Mouse (Mus musculus) heart, postnatal 0 days (tissue): Measurements from ENCODE around the gene Ccdc57.

ENCODE experiments used
- CTCF ChIP-seq: IDR thresholded peaks from 2 replicates; pipeline ENCODE4 v1.5.1; 2016; ENCODE audit warnings: antibody characterized with exemption, control low read depth, low read depth
- EP300 ChIP-seq: IDR thresholded peaks from 2 replicates; pipeline ENCODE4 v1.6.1; 2016; ENCODE audit warnings: antibody characterized with exemption, low read depth

DNA sequence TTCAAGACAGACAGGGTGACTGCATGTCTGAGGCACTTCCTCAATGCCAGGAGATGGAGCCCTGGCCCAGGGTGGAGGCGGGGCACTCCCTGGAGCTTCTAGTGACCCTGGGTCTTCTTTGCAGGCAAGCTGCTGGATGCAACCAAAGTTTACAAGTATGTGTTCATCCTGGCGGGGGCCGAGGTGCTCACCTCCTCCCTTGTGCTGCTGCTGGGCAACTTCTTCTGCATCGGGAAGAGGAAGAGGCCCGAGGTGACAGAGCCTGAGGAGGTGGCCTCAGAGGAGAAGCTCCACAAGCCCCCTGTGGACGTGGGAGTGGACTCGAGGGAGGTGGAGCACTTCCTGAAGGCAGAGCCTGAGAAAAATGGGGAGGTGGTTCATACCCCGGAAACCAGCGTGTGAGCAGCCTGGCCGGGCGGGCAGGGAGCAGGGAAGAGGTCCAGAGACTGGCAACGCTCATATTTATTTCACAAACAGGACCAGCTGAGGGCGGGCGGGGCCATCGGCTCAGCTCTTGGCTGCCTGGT is 25.1 kb upstream of the Ccdc57 start:
- TF ChIP-seq CTCF (no peak), EP300 (no peak)
